Mouse (Mus musculus) heart, postnatal 0 days (tissue): Measurements from ENCODE around the gene Igf1r.

ENCODE experiments used
- CTCF ChIP-seq: IDR thresholded peaks from 2 replicates; pipeline ENCODE4 v1.5.1; 2016; ENCODE audit warnings: antibody characterized with exemption, control low read depth, low read depth
- EP300 ChIP-seq: IDR thresholded peaks from 2 replicates; pipeline ENCODE4 v1.6.1; 2016; ENCODE audit warnings: antibody characterized with exemption, low read depth

DNA sequence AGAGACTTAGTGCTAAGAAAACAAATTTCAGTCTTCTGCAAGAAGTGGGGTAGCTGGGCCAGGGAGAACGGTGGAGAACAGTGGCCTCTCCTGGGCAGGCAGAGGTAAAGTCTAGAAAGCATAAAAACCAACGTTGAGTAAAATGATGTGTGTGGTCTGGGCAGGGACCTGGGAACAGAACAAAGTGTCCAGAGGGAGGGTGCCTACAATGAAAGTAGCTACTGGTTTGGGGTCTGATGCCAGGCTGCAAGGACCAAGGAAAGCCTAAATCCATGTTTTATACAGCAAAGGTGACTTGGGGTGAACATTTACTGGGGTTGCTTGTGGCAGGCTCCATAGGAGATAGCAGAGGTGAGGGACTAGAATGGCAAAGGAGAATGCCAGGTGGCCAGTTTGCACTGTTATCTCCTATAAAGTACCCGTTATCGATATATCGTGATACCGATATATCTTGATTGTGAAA, 175.2 kb downstream of the Igf1r start:
- TF ChIP-seq EP300 (no peak), CTCF (peak; percentile 71)
